Mouse (Mus musculus): ENCODE measurements at regions not wholly inside any gene's neighbourhood (a gene's known extent, or its start where the extent isn't known, plus 50 kb on each side); places are given as distances from the start of the nearest gene placed in this dataset.

GRCm38 (mm10) chr5:60599460-60600299 lies 1208.9 kb upstream of the G6pd2 start:
- DNase-seq (ENCODE audit: low read depth, low spot score): peak; percentile 58

- no peak for DNase-seq (ENCODE audit: low read depth, low spot score)
These were observed 1208.3 kb upstream of the G6pd2 start for GRCm38 (mm10) chr5:60600300-60600648.

GRCm38 (mm10) chr5:60608943-60609614 lies 1199.5 kb upstream of the G6pd2 start:
- peak; percentile 79 for DNase-seq (ENCODE audit: low read depth, low spot score)
